Comparison of ENCODE assay signal across 20 mouse cellular contexts in genomic region chr4:151306311-151306765, GRCm38 (mm10).
DNase-seq lines count a peak whose midpoint lies in the region; ATAC-seq and TF ChIP-seq lines count a peak whose summit lies in the region.
"Had no signal": no experiment of that assay in that cellular context is flagged by ENCODE, and none has a peak within 500 bp of the region (broad histone marks: within the 10 kb centered on the region; RNA-seq: fewer than 3 reads in every experiment).

No protein-coding gene starts in this region.

- no peak for TF ChIP-seq CTCF in hindbrain, postnatal 0 days (IDR thresholded peaks at IDR 0.05; ENCODE audit: low read depth)

- no peak for ATAC-seq in hindbrain, embryonic 14.5 days (ENCODE audit: low FRiP score)
- no peak for ATAC-seq in hindbrain, postnatal 0 days
- ATAC-seq in heart, embryonic 12.5 days (ENCODE audit: insufficient number of reproducible peaks, low FRiP score), result no peak
- ATAC-seq: forebrain, embryonic 16.5 days; inflammation-experienced regulatory T-cells, adult 6 months had no signal

- H3K4me2 ChIP-seq in hindbrain, embryonic 14.5 days (replicated peaks), result no peak overlapping the region
- no peak overlapping the region for H3K4me2 ChIP-seq in hindbrain, postnatal 0 days (ENCODE audit: low read depth, low read length)
- H3K4me2 ChIP-seq in heart, embryonic 12.5 days, result no peak overlapping the region
- H3K4me2 ChIP-seq: embryonic facial prominence, embryonic 15.5 days; heart, embryonic 11.5 days; liver, embryonic 11.5 days had no signal

- WGBS in hindbrain, embryonic 14.5 days, result 52% methylated on average over 11 of the region's 11 CpGs
- WGBS in hindbrain, postnatal 0 days, result 45% methylated on average over 11 of the region's 11 CpGs
- WGBS in heart, embryonic 12.5 days, result 47% methylated on average over 11 of the region's 11 CpGs

- peak overlapping the region; percentile 34 for H3K27ac ChIP-seq in hindbrain, embryonic 14.5 days
- H3K27ac ChIP-seq in hindbrain, postnatal 0 days, result no peak overlapping the region
- no peak overlapping the region for H3K27ac ChIP-seq in heart, embryonic 12.5 days (ENCODE audit: poor library complexity, severe bottlenecking)
- H3K27ac ChIP-seq: embryonic facial prominence, embryonic 15.5 days; layer of hippocampus, adult 2 months had no signal

- DNase-seq in hindbrain, embryonic 14.5 days (ENCODE audit: low spot score), result no peak
- no peak for DNase-seq in hindbrain, postnatal 0 days (ENCODE audit: low spot score)
- DNase-seq in brain, adult 2 months (ENCODE audit: low read depth, low spot score), result peak; percentile 52
- peak; percentile 63 to 65 for DNase-seq in cerebellum, adult 18-20 months
- DNase-seq in cerebellum, postnatal 25 days, result peak; percentile 71 to 77
- DNase-seq in adrenal gland, postnatal 25 days, result no peak
- DNase-seq in adrenal gland, adult 2 months, result no peak
- DNase-seq: B cell, adult 2 months; heart, postnatal 14 days; kidney, adult 8-10 months; kidney, postnatal 14 days; lung, adult 2 months; retina, postnatal 1 day had no signal

- H3K4me1 ChIP-seq in hindbrain, embryonic 14.5 days (replicated peaks; ENCODE audit: control insufficient read depth, insufficient read depth, low read length), result peaks cover 35% of the 10 kb centered on the region
- H3K4me1 ChIP-seq in hindbrain, postnatal 0 days (ENCODE audit: insufficient read depth, low read length), result 0 out of 2 replicates have a peak, but pooled peaks cover 13% of the 10 kb centered on the region
- H3K4me1 ChIP-seq in heart, embryonic 12.5 days (replicated peaks), result peaks cover 20% of the 10 kb centered on the region

- no peak overlapping the region for H3K4me3 ChIP-seq in hindbrain, embryonic 14.5 days (replicated peaks; ENCODE audit: low read length)
- H3K4me3 ChIP-seq in hindbrain, postnatal 0 days (ENCODE audit: low read length), result no peak overlapping the region
- H3K4me3 ChIP-seq in heart, embryonic 12.5 days, result no peak overlapping the region
- H3K4me3 ChIP-seq: embryonic facial prominence, embryonic 15.5 days; layer of hippocampus, adult 2 months had no signal

- no peaks in the 10 kb centered on the region for H3K9me3 ChIP-seq in hindbrain, embryonic 14.5 days (ENCODE audit: control insufficient read depth, low read length)
- no peaks in the 10 kb centered on the region for H3K9me3 ChIP-seq in hindbrain, postnatal 0 days (ENCODE audit: low read length)
- no peaks in the 10 kb centered on the region for H3K9me3 ChIP-seq in heart, embryonic 12.5 days (replicated peaks)
- H3K9me3 ChIP-seq: embryonic facial prominence, embryonic 15.5 days had no signal

- H3K27me3 ChIP-seq in hindbrain, embryonic 14.5 days (ENCODE audit: control insufficient read depth, insufficient read depth, low read length), result no peaks in the 10 kb centered on the region
- no peaks in the 10 kb centered on the region; the same call in 1 of the 2 replicates for H3K27me3 ChIP-seq in hindbrain, postnatal 0 days (ENCODE audit: insufficient read depth, low read length)
- H3K27me3 ChIP-seq in heart, embryonic 12.5 days (replicated peaks), result no peaks in the 10 kb centered on the region
- H3K27me3 ChIP-seq: embryonic facial prominence, embryonic 15.5 days had no signal

- H3K9ac ChIP-seq in hindbrain, embryonic 14.5 days, result no peak overlapping the region
- H3K9ac ChIP-seq in hindbrain, postnatal 0 days (replicated peaks; ENCODE audit: low read length), result no peak overlapping the region
- no peak overlapping the region for H3K9ac ChIP-seq in heart, embryonic 12.5 days
- H3K9ac ChIP-seq: embryonic facial prominence, embryonic 15.5 days had no signal

- H3K36me3 ChIP-seq in hindbrain, embryonic 14.5 days (replicated peaks; ENCODE audit: control insufficient read depth, insufficient read depth), result no peaks in the 10 kb centered on the region
- no peaks in the 10 kb centered on the region for H3K36me3 ChIP-seq in hindbrain, postnatal 0 days (ENCODE audit: insufficient read depth, low read length)
- H3K36me3 ChIP-seq in heart, embryonic 12.5 days, result no peaks in the 10 kb centered on the region
- H3K36me3 ChIP-seq: embryonic facial prominence, embryonic 15.5 days had no signal

Comparison
In these comparisons a context has a peak if more than half of its experiments do, and no peak if none do; other contexts are left out.
1. DNase-seq: peak in brain, adult 2 months (single experiment), cerebellum, adult 18-20 months (2 of 2) and cerebellum, postnatal 25 days (2 of 2); none in hindbrain, embryonic 14.5 days (single experiment), hindbrain, postnatal 0 days (single experiment), adrenal gland, postnatal 25 days (single experiment) and adrenal gland, adult 2 months (single experiment).